Mouse (Mus musculus): ENCODE measurements around the gene Sycp1. TPM values are rescaled to one million over a fixed set of nuclear protein-coding genes. Genes with fewer than 3 reads are reported as not detected.

Sycp1 gene
- polyA plus RNA-seq, 1 experiment from 2014 or later: not detected

DNA sequence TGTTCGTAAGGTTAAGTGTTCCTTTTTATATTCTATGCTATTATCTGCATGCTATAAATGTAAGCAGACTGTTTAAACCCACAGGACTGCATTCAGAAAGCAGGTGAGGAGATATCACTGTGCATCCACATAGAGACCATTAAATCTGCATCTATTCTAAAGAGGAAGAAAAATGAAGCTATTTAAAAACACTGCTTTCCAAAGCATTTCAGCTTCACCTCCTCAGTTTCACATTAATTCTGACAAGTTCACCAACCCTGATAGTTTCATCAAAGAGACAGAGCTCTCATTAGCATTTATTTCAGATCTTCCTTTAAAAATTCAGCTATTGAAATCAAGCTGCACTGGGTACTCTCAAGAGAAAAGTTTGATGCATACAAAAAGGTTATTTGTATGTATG is 2.2 kb upstream of the Sycp1 start:
- H3K9ac ChIP-seq: no peak overlapping the region
- H3K36me3 ChIP-seq: no peaks in the 10 kb centered on the region
- no peak overlapping the region for H3K27ac ChIP-seq
- no peak overlapping the region for H3K4me3 ChIP-seq (replicated peaks)
- no peak for ATAC-seq (ENCODE audit: insufficient read depth, low FRiP score, low read depth)
- no peaks in the 10 kb centered on the region for H3K9me3 ChIP-seq
- H3K27me3 ChIP-seq (replicated peaks): no peaks in the 10 kb centered on the region
- no peak overlapping the region for H3K4me2 ChIP-seq
- no peaks in the 10 kb centered on the region for H3K4me1 ChIP-seq
- WGBS: 90% methylated on average over 1 of the region's 1 CpGs

DNA sequence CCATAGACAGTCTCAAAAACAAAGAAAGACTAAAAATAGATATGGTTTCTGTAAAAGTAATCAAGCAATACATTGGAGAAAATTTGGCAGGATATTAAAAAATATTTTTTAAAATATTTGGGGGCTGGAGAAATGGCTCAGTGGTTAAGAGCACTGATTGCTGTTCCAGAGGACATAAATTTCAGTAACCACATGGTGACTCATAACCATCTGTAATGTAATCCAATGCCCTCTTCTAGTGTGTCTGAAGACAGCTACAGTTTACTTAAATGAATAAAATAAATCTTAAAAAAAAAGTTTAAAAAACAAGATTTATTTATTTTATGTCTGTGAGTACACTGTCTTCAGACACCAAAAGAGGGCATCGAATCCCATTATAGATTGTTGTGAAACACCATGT is 36.8 kb downstream of the Sycp1 start:
- Histone ChIP-seq H3K27me3 (replicated peaks) (no peaks in the 10 kb centered on the region), H3K4me3 (replicated peaks) (no peak overlapping the region), H3K4me2 (no peak overlapping the region), H3K4me1 (no peaks in the 10 kb centered on the region), H3K27ac (no peak overlapping the region), H3K36me3 (no peaks in the 10 kb centered on the region), H3K9me3 (no peaks in the 10 kb centered on the region), H3K9ac (no peak overlapping the region)
- ATAC-seq (ENCODE audit: insufficient read depth, low FRiP score, low read depth): no peak
- WGBS: 85% methylated on average over 1 of the region's 1 CpGs

DNA sequence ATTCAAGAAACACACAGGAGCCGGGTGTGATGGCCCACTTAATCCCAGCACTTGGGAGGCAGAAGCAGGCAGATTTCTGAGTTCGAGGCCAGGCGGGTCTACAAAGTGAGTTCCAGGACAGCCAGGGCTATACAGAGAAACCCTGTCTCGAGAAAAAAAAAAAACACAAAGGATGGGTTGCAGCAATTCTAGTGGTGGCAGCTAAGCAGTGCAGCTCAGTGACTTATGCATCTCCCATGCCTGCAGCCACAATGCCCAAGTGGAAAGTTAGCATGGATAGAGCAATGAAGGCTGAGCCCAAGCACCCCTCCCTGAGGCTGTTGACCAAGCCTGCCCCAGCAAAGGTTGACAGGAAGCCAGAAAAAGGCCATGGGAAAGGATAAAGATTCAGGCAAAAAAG is 55.4 kb downstream of the Sycp1 start:
- no peak overlapping the region for H3K4me2 ChIP-seq
- 78% methylated on average over 4 of the region's 4 CpGs for WGBS
- no peak overlapping the region for H3K4me3 ChIP-seq (replicated peaks)
- H3K9ac ChIP-seq: no peak overlapping the region
- H3K27me3 ChIP-seq (replicated peaks): no peaks in the 10 kb centered on the region
- ATAC-seq (ENCODE audit: insufficient read depth, low FRiP score, low read depth): no peak
- H3K4me1 ChIP-seq: no peaks in the 10 kb centered on the region
- H3K9me3 ChIP-seq: no peaks in the 10 kb centered on the region
- no peaks in the 10 kb centered on the region for H3K36me3 ChIP-seq
- H3K27ac ChIP-seq: no peak overlapping the region

DNA sequence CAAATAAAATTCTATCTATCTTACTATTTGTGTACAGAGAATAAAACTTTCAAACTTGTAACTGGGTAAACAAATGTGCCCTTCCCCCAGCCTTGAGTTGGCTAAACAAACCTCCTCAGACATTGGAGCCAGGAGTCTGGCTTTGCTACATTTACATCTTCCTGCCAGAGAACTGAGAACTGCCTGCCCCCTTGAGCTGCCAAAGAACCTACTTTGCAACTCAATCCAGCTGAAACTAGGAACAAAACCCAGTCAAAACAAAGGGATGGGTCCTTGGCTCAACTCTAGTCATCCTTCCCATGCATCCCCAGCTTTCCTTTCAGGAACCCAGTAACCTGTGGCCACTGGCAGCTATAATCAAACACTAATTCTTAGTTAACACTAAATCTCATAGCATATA is 87.2 kb downstream of the Sycp1 start:
- ATAC-seq (ENCODE audit: insufficient read depth, low FRiP score, low read depth): no peak
- H3K4me2 ChIP-seq: no peak overlapping the region
- no peaks in the 10 kb centered on the region for H3K9me3 ChIP-seq
- H3K27ac ChIP-seq: no peak overlapping the region
- H3K36me3 ChIP-seq: no peaks in the 10 kb centered on the region
- no peak overlapping the region for H3K4me3 ChIP-seq (replicated peaks)
- H3K4me1 ChIP-seq: no peaks in the 10 kb centered on the region
- H3K27me3 ChIP-seq (replicated peaks): no peaks in the 10 kb centered on the region
- no peak overlapping the region for H3K9ac ChIP-seq

DNA sequence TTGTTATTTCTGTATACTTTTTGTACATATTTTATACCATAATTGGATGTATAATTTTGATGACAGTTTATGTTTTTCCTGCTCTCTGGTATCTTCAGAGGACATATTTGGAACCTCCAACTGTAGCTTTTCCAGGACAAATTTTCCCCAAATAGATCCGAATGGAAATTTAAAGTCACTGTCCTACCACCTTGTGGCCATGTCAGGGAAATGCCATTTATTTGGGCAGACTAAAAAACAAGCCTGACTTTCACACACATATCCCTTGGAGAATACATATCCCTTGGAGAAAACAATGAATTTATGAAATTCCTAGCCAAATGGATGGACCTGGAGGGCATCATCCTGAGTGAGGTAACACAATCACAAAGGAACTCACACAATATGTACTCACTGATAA is 93.5 kb downstream of the Sycp1 start:
- H3K4me1 ChIP-seq: no peaks in the 10 kb centered on the region

DNA sequence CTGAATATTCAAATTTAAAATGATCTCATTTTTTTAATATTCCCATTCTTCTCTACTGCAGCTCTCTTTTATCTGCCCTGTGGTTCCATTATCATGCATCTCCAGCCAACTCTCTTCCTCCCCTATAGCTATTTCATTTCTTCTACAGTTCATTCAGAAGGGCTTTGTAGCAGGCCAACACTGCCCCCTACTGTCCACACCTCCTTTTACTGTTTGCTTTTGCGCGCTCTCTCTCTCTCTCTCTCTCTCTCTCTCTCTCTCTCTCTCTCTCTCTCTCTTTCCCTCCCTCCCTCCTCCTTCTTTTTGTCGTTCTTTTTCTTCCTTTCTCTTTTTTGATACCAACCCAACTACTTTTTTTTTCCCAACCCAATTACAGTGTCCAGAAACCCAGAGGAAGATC is 132.0 kb downstream of the Sycp1 start:
- Histone ChIP-seq H3K4me3 (replicated peaks) (no peak overlapping the region), H3K36me3 (no peaks in the 10 kb centered on the region), H3K4me2 (no peak overlapping the region), H3K27ac (no peak overlapping the region), H3K9ac (no peak overlapping the region), H3K27me3 (replicated peaks) (no peaks in the 10 kb centered on the region), H3K9me3 (no peaks in the 10 kb centered on the region), H3K4me1 (no peaks in the 10 kb centered on the region)
- no peak for ATAC-seq (ENCODE audit: insufficient read depth, low FRiP score, low read depth)
- 11% methylated on average over 3 of the region's 3 CpGs for WGBS

More for the DNA sequence above, 93.5 kb downstream of the Sycp1 start:
- Histone ChIP-seq H3K27ac (no peak overlapping the region), H3K27me3 (replicated peaks) (no peaks in the 10 kb centered on the region), H3K4me3 (replicated peaks) (no peak overlapping the region), H3K4me2 (no peak overlapping the region), H3K36me3 (no peaks in the 10 kb centered on the region), H3K9me3 (no peaks in the 10 kb centered on the region), H3K9ac (no peak overlapping the region)
- no peak for ATAC-seq (ENCODE audit: insufficient read depth, low FRiP score, low read depth)
- 50% methylated on average over 1 of the region's 1 CpGs for WGBS

DNA sequence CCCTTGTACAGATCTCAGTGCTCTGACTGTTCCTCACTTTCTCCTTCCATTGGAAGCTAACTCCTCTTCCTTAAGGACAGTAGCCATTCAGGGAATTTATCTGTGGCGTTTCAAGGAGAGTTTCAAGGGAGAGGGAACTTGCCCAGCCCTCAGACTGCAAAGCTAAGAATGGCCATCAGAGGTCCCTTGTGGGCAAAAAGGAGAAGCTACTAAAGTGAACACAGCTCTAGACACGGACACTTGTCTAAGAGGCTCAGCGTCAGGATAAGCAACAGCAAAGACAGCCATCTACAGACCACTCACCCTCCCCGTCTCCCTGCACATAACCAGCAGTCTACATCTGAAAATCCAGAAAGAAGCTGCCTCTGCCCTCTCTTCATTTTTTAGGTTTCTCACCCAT is 148.5 kb downstream of the Sycp1 start:
- 26% methylated on average over 4 of the region's 4 CpGs for WGBS
- no peaks in the 10 kb centered on the region for H3K4me1 ChIP-seq
- no peaks in the 10 kb centered on the region for H3K9me3 ChIP-seq
- H3K9ac ChIP-seq: no peak overlapping the region
- no peak for ATAC-seq (ENCODE audit: insufficient read depth, low FRiP score, low read depth)
- H3K27me3 ChIP-seq (replicated peaks): no peaks in the 10 kb centered on the region
- no peak overlapping the region for H3K4me3 ChIP-seq (replicated peaks)
- H3K36me3 ChIP-seq: no peaks in the 10 kb centered on the region
- no peak overlapping the region for H3K4me2 ChIP-seq
- H3K27ac ChIP-seq: no peak overlapping the region

DNA sequence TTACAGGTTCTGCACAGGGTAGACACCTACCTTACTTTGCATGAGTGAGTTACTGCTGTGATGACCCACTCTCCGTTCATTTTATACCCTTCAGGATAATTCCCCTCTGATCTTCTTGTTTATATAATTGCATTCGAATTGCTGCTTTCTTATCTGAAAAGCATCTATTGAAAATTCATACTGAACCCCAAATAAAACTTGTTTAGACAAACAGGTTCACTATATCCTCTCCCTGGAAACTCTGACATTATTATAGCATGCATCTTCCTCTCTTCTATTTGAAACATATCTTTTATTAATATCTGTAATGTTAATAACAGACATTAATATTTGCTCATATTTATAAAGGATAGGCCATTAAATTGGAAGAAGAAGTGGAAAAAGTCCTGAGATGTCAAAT is 153.3 kb downstream of the Sycp1 start, which contains the start of gene Tshb:
TSS of gene Tshb (minus strand) at position 101 of the 400 bp plus-strand sequence.
- Histone ChIP-seq H3K36me3 (no peaks in the 10 kb centered on the region), H3K27ac (no peak within 1 kb of the TSS), H3K4me2 (no peak within 1 kb of the TSS), H3K27me3 (replicated peaks) (no peaks in the 10 kb centered on the region), H3K9me3 (no peaks in the 10 kb centered on the region), H3K4me1 (no peaks in the 10 kb centered on the region), H3K9ac (no peak within 1 kb of the TSS), H3K4me3 (replicated peaks) (no peak within 1 kb of the TSS)
- no peak for ATAC-seq (ENCODE audit: insufficient read depth, low FRiP score, low read depth)
- WGBS: 73% methylated on average over 2 of the region's 2 CpGs

DNA sequence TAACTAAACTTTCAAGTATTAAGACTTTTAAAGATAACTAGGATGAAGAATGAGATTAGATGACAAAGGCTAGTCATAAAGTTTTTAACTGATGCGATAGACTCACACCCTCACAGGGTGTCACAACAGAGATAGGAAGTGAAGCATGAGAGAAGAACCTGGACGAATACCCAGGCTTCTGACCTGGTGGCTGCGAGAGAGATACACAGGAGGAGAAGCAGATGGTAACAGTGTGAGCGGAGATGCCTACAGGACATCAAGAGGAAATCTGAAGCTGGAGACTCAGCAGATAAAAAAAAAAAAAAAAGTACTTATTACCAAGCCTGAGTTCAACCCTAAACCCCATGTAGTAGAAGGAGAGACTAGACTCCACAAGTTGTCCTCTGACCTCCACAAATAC is 162.9 kb downstream of the Sycp1 start:
- Histone ChIP-seq H3K27ac (no peak overlapping the region), H3K36me3 (no peaks in the 10 kb centered on the region), H3K4me1 (no peaks in the 10 kb centered on the region), H3K4me2 (no peak overlapping the region), H3K27me3 (replicated peaks) (no peaks in the 10 kb centered on the region), H3K9me3 (no peaks in the 10 kb centered on the region), H3K9ac (no peak overlapping the region), H3K4me3 (replicated peaks) (no peak overlapping the region)
- WGBS: 79% methylated on average over 4 of the region's 4 CpGs
- no peak for ATAC-seq (ENCODE audit: insufficient read depth, low FRiP score, low read depth)

Other genes starting within 250 kb of the Sycp1 start
- gene Tspan2, start 201.6 kb downstream of the Sycp1 start, polyA plus RNA-seq (2015; fragmentation: Nextera tagmentation; extraction: Ambion mirVana): 19.2 and 20.4 TPM in 2 replicates
- gene Tshb, start 153.4 kb downstream of the Sycp1 start, polyA plus RNA-seq (2015; fragmentation: Nextera tagmentation; extraction: Ambion mirVana): 0.06 and 0.10 TPM in 2 replicates
- gene Nr1h5, start 28.0 kb upstream of the Sycp1 start, polyA plus RNA-seq (2015; fragmentation: Nextera tagmentation; extraction: Ambion mirVana): 0.13 and 0.37 TPM in 2 replicates
- gene Sike1, start 59.6 kb upstream of the Sycp1 start, polyA plus RNA-seq (2015; fragmentation: Nextera tagmentation; extraction: Ambion mirVana): 50.6 and 56.0 TPM in 2 replicates
- gene Csde1, start 84.3 kb upstream of the Sycp1 start, polyA plus RNA-seq (2015; fragmentation: Nextera tagmentation; extraction: Ambion mirVana): 291 and 302 TPM in 2 replicates
- 79.8 and 84.2 TPM in 2 replicates for gene Nras, start 122.2 kb upstream of the Sycp1 start, polyA plus RNA-seq (2015; fragmentation: Nextera tagmentation; extraction: Ambion mirVana)
- gene Ampd1, start 137.9 kb upstream of the Sycp1 start, polyA plus RNA-seq (2015; fragmentation: Nextera tagmentation; extraction: Ambion mirVana): 0.44 TPM in 1 of 2 replicates, not detected in the other
- 6.1 and 6.5 TPM in 2 replicates for gene Dennd2c, start 166.5 kb upstream of the Sycp1 start, polyA plus RNA-seq (2015; fragmentation: Nextera tagmentation; extraction: Ambion mirVana)
- gene Bcas2, start 235.6 kb upstream of the Sycp1 start, polyA plus RNA-seq (2015; fragmentation: Nextera tagmentation; extraction: Ambion mirVana): 199 and 207 TPM in 2 replicates